Mouse (Mus musculus) activated CD4-positive, CD25-positive, alpha-beta regulatory T cell, adult 4 months (primary cell): ENCODE results near the gene Il17ra. TPM values are rescaled to one million over a fixed set of nuclear protein-coding genes. Genes with fewer than 3 reads are reported as not detected.

ENCODE experiments used
- ATAC-seq: one replicate; pipeline ENCODE4 v1.8.0; 2017
- polyA plus RNA-seq, 2 experiments: library from polyadenylated mRNA; unstranded; fragments of 100-300 nt; shearing (Covaris generic); gene quantifications; one replicate each; pipeline ENCODE4 v1.2.1; 2017

Il17ra gene
- polyA plus RNA-seq, result 10 to 100 TPM; 19.0 to 22.5 TPM

DNA sequence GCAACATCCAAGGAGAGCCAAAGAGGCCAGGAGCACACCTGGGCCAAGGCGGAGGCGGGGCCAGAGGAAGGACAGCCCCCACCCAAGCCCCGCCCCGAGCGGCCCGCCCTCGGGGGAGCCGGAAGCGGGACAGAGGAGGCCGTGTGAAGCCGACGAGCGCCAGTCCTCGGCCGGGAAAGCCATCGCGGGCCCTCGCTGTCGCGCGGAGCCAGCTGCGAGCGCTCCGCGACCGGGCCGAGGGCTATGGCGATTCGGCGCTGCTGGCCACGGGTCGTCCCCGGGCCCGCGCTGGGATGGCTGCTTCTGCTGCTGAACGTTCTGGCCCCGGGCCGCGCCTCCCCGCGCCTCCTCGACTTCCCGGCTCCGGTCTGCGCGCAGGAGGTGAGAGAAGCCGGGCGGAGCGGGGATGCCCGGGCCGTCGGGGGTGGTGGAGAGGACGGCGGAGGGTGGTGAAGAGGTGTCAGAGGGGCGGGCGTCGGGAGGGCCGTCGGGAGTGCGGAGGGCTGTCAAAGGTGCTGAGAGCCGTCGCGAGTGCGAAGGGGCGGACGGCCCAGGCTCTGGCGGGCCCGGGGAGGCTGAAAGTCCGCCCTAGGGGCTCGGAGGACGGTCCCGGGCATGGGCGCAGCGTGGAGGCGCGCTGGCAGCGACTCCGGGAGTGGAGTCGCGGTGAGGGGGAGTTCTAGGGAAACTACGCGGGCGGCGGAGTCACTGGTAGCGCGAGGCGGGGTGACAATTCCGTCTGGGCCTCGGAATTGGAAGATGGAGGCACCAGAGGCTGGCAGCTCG lies at the start of gene Il17ra:
Gene Il17ra, plus strand, starts transcription at position 162 of the 786 bp plus-strand sequence.
- ATAC-seq, result peak; percentile 40

DNA sequence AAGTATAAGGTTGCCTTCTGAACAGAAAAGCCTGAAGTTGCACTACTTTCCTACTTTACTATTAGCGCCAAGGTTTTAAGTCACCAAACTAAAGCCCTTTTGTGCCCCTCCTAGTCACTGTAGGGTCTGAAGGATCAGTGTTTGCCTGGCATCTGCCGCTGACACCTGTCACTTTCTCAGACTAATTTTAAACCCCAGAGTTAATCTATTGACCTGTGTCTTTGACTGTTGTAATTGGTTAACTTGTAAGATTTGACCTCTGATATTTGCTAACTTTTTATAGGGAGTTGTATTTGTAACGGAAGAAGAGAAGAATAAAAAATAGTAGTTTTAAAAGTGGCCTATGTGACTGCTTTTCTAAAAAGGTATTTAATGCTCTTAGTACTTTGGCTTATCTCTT lies 24.9 kb upstream of the Il17ra start:
- ATAC-seq, result no peak

DNA sequence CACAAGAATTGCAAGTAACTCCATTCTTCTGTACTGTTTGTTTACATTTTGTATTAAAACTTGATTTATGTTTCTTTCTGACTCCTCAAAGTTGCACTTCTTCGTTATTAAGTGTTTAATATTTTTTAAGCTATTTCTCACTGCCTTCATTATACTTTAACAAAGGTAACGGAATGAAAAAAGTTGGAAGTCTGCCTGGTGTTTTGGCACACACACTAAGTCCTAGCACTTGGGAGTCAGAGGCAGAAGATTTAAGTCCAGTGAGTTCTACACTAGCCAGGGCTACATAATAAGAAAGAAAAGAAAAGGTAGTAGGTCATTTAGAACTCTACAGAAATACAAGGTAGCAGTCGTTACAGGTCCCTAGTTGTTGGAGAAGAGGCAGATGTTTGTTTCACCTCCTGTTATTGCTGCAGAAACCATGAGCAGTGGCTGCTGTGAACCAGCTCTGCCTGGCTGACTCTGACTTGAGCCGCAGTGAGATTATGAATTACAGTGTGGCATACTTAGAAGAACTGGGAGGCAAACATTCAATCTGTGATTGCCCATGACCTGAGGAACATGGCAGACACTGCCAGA lies 20.8 kb upstream of the Il17ra start:
- no peak for ATAC-seq

DNA sequence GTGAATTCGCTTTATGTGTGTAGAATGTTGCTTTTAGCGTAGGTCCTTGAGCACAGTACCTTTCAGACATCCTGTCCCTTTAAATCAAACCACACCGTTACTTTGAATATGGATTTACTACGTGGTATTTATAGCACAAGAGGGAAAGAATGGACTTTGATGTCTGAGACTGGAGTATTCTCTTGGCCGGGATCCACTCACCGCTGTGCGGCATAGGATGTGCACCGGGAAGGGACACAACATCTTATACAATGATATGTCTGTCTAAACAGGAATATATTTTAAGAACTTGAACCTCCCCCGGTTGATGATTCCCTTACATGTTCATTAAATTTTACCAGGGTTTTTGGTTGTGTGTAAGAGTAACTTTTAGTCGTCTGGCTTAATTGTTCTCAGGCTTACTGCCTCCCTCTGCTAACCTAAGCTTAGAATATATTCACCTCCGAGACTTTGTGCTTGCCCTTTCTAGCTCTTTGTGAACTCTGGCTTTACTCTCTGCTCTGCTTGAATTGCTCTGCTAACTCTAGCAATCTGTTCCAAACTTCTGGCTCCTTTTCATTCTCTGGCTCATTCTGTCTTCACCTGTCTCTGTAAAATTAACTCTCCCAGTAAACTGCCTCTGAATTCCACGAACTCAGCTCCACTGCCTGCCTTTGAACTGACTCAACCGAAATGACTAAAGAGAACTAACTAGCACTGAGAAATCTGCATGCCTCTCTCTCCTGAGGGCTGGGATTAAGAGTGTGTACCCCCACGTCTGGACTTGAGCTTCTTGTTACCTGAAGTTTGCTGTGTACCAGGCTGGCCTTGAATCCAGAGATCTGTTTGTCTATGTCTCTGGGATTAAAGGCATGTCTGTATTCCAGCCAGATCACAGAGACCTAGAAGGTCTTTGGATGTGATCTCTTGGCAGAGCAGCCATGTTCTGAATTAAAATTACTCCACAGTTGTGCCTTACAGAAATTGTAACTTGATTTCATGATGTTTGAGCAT lies 19.4 kb upstream of the Il17ra start:
- no peak for ATAC-seq

DNA sequence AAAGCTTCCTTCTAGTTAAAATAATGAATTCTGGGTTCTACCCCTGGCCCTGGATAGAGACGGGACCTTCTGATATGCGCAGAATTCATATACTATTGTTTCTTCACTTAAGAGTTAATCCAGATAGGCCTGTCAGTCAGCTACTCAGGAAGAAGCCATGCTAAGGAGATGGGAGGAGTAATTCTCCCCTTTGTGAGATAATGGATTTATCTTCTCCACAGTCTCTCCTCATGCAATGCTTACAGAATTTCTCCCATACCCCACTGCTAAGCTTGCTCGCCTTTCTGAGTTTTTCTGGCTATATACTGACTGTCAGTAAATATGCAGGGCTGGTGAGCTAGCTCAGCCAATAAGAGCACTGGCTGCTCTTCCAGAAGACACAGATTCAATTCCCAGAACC lies 12.8 kb upstream of the Il17ra start:
- no peak for ATAC-seq

DNA sequence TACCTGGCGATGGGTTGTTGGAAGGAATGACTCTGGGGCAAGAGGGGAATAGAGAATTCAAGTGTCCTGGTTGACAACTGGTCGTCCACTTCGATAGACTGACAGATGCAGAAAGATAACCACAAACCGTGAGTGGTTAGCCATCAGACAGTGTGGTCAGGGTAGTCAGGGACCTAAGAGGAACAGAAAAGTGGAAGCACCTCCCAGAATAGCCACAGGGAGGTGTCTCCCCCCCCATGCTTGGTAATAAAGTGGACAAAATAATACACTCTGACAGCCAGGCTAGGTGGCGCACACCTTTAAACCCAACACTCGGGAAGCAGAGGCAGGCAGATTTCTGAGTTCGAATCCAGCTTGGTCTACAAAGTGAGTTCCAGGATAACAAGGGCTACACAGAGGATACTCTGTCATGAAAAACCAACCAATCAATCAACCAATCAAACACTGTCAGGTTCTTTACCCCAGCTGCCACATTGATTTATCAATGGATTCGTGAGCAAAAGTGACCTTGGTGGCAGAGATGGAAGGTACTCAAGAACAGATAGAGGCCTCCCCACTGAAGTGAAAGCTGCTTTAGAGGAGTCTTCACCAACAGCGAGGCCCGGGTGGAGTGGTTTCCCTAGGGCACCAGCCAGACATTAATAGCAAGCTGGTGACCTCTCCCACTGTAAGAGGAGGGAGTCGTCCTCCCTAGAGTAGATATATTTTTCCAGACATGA lies 10.5 kb upstream of the Il17ra start:
- ATAC-seq, result no peak

DNA sequence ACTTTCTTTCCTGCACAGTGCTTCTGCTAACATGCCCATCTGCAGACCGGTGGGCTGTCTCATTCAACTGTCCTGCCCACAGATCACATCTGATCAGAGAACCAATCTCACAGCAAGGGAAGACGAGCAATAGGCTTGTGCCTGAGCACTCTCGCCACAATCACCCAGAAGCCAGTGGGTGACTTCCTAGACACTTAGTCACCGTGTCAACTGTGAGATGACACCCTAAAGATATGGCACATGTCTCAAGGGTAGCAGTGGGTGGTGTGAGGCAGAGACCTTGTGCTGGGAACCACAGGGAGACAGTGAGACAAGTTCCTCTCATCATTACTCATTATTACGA lies 10.0 kb upstream of the Il17ra start:
- ATAC-seq, result peak; percentile 53

DNA sequence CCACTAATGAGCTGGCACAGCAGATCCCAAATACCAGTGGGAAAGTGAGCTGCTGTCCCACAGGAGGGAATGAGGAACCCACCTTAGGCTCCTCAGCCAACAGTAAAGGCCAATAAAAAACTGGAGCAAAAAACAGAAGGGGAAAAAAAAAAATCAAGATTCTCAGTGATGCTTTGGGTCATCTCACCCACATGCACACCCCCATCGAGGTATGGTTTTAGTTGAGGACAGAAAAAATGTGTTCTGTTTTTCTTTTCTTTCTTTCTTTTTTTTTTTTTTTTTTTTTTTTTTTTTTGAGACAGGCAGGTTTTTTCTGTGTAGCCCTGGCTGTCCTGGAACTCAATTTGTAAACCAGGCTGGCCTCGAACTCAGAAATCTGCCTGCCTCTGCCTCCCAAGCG lies 9.5 kb upstream of the Il17ra start:
- ATAC-seq, result no peak

DNA sequence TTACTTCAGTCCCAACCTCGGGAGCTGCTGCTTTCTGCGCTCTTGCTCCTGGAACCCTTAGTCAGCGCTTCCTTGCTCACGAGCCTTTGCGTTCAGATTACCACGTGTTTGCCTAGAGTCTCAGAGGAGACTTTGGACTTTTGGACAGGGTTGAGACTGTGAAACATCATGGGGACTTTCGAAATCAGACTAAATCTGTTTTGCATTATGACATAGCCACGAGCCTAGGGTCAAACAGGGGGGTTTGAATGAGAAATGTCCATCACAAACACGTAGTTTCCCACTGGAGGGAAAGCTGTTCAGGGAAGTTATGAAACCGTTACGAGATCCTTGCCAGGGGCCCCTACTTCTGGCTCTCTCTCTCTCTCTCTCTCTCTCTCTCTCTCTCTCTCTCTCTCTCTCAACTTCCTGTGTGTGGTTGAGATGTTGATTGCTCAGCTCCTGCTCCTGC lies 8.4 kb upstream of the Il17ra start:
- ATAC-seq, result peak; percentile 49

DNA sequence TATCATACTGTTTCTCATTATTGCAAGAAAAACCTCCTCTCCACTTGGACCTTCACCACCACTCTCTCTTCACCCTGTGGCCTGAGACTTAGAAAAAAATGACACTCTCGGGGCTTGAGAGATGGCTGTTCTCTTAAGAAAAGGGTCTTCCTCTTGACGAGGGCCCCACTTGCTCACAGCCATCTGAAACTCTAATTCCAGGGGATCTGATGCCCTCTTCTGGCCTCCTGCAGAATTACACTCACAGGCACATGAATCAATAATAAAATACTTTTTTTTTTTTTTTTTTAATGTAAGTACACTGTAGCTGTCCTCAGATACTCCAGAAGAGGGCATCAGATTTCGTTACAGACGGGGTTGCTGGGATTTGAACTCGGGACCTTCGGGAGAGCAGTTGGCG lies 6.0 kb upstream of the Il17ra start:
- no peak for ATAC-seq

DNA sequence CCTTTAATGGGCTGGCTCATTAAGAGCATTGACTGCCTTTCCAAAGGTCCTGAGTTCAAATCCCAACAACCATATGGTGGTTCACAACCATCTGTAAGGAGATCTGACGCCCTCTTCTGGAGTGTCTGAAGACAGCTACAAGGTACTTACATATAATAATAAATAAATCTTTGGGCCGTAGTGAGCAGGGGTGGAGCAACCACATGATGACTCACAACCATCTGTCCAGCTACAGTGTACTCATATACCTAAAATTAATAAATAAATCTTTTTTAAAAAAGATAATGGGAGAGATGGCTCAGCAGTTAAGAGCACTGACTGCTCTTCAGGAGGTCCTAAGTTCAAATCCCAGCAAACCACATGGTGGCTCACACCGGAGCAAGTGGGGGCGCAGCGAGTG lies 5.3 kb upstream of the Il17ra start:
- ATAC-seq, result no peak

DNA sequence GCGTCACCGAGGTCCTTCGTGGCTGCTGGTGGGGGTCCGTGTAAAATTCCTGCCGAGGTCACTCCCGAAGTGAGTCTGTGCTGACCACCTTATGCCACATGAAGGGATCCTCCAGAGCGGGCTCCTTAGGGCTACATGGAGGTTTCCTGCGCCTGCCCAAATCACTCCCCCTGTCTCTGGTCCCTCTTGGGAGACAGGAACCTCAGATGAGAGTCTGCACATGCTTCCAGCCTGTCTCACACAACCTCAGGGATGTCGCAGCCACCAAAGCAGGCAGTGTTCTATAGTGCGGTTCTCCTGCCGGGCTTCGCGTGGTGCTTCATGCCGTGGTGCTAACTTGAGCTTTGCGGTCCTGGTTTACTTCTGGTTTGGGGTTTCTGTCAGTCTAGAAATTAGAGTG lies 1.8 kb upstream of the Il17ra start:
- ATAC-seq, result no peak

DNA sequence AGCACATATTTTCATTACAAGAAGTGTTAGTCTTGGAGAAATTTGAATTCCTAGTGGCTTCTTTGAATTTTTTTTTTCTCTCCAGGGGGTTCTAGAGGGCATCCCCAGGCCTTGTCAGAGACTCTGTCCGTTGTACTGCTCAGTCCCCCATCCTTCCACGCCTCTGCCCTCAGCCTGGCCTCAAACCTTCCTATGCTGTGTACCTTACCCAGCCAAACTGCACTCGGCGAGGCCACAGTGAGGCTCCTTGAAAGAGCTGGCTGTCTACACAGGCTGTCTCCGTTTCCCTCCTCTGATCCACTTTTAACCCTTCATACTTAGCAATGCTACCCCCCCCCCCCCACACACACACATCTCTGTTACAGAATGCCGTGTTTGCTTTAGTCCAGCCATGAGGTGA lies 796 bp upstream of the Il17ra start:
- ATAC-seq, result no peak

DNA sequence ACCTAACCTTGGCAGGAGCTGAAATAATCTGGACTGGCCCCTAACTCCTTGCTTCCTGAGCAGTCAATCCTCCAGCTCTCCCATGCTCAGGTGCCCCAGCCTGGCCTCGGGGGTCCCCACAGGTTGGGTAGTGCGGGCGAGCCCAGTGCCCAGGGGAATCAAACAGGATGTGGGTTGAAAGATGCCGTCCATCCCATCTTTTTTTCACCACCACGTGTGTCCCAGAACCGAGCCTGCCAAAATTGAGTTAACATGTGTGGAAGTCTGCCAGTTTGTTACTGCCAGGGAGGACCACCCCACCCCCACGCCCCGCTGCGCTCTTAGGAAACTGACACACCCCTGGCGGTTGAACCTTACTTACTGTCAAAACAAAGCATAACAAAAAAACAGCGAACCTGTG lies 837 bp downstream of the Il17ra start:
- peak; percentile 37 for ATAC-seq

DNA sequence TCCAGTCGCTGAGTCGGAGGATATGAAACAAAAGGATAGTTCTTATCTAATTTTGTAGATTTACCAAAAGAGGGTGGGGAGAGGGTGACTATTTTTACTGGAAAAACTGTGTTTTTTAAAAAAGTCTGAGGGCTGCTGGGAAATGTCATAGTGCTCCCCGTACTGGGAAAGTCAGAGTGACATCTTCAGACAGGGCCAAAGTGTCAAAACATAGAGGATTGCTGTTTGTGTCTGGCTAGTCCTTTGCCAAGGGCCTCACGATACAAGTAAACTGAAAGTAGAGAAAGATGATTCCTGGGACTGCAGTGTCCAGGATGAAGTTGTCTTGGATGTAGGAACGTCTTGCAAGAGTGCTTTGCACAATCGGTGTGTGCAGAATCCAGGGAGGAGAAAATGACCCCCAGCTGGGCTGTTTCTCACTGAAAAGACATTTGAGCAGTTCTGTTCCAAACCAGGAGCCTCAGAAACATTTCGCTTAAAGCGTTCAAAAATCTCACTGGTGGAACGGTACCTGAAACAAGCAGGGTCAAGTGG lies 1.4 kb downstream of the Il17ra start:
- no peak for ATAC-seq

DNA sequence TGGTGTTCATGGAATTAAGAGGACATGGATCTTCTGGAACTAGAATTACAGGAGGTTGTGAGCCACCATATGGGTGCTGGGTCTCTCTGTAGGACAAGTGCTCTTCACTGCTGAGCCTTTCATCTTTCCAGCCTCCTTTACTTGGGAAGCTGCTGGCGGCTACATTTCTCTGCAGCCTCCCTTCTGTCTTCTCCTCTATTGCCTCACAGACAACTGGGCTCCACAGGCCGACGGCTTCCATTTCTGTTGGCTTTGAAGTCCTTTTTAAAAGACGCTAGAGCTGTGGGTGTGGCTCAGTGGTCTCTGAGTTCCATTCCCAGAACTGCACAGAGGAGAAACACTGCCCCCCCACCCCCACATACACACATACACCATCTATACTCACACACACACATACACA lies 2.3 kb downstream of the Il17ra start:
- ATAC-seq, result no peak

DNA sequence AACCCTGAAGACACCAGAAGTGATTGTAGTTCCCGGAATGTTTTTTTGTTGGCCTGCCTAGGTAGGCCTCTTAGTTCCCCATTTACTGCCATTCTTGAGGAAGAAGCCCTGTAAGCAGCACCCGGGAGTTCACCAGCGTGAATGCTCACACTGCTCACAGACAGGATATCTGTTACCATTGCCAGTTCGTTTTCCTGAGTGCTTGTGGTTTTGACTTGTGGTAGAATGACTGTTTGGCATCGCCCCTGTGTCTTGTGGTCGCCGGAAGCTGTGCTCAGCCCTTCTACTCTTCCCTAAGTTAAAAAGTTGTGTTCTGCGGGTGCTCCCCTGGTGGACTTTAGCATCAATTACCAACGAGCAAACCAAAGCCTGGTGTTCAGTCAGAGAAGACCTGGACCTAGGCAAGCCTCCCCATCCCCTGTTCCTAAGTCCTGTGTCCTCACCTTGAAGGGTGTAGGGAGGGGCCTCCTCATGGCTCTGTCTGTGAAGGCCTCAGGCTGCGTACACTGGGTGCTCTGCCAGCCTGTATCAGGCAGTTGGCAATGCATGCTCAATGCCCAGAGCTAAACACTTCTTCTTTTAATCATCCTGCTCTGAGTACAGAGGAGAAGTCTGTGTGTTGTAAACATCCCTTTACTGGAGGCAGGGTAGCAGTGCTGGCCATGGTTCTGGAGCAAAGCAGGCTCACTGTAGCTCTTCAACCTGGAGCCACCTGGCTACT lies 3.7 kb downstream of the Il17ra start:
- peak; percentile 73 for ATAC-seq

DNA sequence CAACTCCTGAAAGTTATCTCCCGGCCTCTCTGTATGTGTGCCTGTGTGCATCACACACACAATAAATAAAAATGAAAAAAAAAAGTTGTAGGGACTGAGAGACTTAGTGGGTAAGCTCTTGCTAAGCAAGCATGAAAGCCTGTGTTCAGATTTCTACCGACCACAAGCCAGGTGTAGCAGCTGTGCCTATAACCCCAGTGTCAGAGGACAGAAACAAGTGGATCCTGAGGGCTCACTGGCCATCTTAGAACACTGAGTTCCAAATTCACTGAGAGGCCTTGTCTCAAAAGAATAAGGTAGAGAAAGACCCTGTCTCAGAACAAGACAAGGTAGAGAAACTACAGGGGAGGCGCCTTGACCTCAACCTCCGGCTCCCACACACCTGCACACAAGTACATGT lies 5.2 kb downstream of the Il17ra start:
- ATAC-seq, result no peak

DNA sequence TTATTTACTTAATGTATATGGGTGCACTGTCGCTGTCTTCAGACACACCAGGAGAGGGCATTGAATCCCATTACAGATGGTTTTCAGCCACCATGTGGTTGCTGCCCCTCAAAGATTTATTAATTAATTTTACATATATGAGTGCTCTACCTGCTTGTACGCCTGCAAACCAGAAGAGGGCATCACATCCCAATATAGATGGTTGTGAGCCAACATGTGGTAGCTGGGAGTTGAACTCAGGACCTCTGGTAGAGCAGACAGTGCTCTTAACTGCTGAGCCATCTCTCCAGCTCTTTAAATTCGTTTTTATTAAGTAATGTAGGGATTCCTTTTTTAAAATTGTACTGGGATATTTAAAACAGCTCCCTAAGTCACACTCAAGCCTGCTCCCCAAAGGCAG lies 6.2 kb downstream of the Il17ra start:
- ATAC-seq, result no peak

DNA sequence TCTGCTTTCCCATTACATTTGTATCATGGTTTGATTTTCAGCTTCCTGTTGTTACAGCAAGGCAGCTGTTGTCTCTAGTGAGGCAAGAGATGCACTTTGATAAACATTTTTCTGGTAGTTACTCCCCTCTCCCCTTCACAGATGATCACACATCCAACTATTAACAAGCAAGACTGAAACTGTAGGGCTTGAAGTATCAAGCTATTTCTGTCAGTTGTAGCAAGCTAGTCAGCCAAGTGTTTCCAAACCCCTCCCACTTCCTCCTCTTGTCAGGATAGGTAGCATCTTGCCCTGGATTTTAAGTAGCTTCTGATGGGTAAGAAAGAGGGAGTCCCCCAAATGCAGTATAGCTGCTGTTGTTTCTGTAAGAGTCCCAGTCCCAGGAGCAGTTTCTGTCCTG lies 6.7 kb downstream of the Il17ra start:
- ATAC-seq, result no peak

DNA sequence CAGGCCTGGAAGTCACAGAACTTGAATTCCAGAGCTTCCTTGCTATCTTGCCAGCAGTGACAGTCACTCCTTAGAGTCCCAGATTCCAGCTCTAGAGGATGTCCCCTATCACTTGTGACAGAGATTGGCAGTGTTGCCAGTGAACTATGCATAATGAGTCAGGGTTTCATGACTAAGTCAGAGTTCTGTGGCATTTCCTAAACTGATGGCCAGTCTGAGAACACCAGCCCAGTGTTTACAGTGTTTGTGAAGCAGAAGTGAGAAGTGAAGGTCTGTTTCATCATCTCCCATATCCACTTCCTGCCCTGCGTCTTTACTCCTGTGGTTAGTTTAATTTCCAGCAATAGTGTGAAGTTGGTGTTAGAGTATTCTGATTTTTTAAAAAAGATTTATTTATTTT lies 7.6 kb downstream of the Il17ra start:
- ATAC-seq, result peak; percentile 44

DNA sequence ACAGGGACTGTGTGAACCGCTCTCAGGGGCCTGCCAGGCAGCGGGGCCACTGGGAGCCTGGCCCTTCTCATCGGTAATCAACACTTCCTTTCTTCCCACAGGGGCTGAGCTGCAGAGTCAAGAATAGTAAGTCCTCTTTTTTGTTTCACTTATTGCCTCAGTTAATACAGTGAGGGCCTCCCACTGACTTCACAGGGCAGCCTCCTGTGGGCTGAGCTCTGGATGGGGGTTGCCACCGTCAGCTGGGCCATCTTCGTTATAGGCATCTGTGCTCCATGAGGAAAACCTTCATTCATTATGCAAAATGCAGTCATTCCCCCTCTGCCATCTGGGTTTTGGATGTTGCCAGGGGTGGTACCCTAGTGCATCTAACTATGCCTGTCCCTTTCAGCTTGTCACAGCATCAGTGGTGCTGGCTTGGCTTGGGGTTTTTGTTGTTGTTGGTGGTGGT lies 9.0 kb downstream of the Il17ra start:
- ATAC-seq, result no peak
